Mouse (Mus musculus) G1E (cell line): ENCODE results near the gene Asic1.

Experiments used
- CTCF ChIP-seq: IDR thresholded peaks from 2 replicates; pipeline ENCODE4 v1.5.1; 2012; ENCODE audit warnings: low read depth, low read length, inconsistent platforms, mixed read lengths
- GATA1 ChIP-seq: IDR thresholded peaks from 2 replicates; pipeline ENCODE4 v1.6.1; 2012; ENCODE audit warnings: borderline replicate concordance, low read length, inconsistent platforms, mixed read lengths
- POLR2AphosphoS5 ChIP-seq: IDR thresholded peaks from 2 replicates; pipeline ENCODE4 v1.6.1; 2012; ENCODE audit warnings: low read depth, low read length, inconsistent platforms; ENCODE audit not compliant: insufficient replicate concordance

GRCm38 (mm10) chr15:99713569-99713968 lies 43.4 kb downstream of the Asic1 start:
- no peak for TF ChIP-seq CTCF
- TF ChIP-seq POLR2AphosphoS5 = no peak
- no peak for TF ChIP-seq GATA1
